ENCODE assay signal across 11 mouse cellular contexts in genomic region chr8:110665000-110665399, GRCm38 (mm10). TPM values are rescaled to one million over a fixed set of nuclear protein-coding genes. Genes with fewer than 3 reads are reported as not detected.
DNase-seq lines count a peak whose midpoint lies in the region; ATAC-seq and TF ChIP-seq lines count a peak whose summit lies in the region.
"Had no signal": no experiment of that assay in that cellular context is flagged by ENCODE, and none has a peak within 500 bp of the region (broad histone marks: within the 10 kb centered on the region; RNA-seq: fewer than 3 reads in every experiment).

No protein-coding gene starts in this region.

- no peak overlapping the region for H3K4me3 ChIP-seq in liver, adult 2 months (ENCODE audit: insufficient read depth, low read depth, low read length)
- H3K4me3 ChIP-seq in liver, postnatal 0 days (ENCODE audit: low read depth, low read length): no peak overlapping the region
- no peak overlapping the region for H3K4me3 ChIP-seq in forebrain, embryonic 10.5 days
- no peak overlapping the region for H3K4me3 ChIP-seq in hindbrain, embryonic 10.5 days
- H3K4me3 ChIP-seq in midbrain, embryonic 15.5 days: no peak overlapping the region
- H3K4me3 ChIP-seq: heart, embryonic 10.5 days; limb, embryonic 15.5 days had no signal

- 91% methylated on average over 3 of the region's 3 CpGs for WGBS in liver, adult 2 months
- 78% methylated on average over 3 of the region's 3 CpGs for WGBS in liver, postnatal 0 days (ENCODE audit: insufficient replicate concordance)
- 89% methylated on average over 3 of the region's 3 CpGs for WGBS in forebrain, embryonic 10.5 days
- WGBS in hindbrain, embryonic 10.5 days: 93% methylated on average over 3 of the region's 3 CpGs
- 76% methylated on average over 3 of the region's 3 CpGs for WGBS in midbrain, embryonic 15.5 days

- H3K27ac ChIP-seq in liver, adult 2 months (replicated peaks; ENCODE audit: insufficient read depth, low read depth, low read length): 0 out of 2 replicates have a peak overlapping the region, but pooled peaks have one; percentile 19
- H3K27ac ChIP-seq in liver, postnatal 0 days (ENCODE audit: low read depth): no peak overlapping the region
- H3K27ac ChIP-seq in forebrain, embryonic 10.5 days: peak overlapping the region; percentile 67
- H3K27ac ChIP-seq in hindbrain, embryonic 10.5 days: peak overlapping the region; percentile 75; the same call in 1 of the 2 replicates
- H3K27ac ChIP-seq in midbrain, embryonic 15.5 days: peak overlapping the region; percentile 81
- H3K27ac ChIP-seq: heart, embryonic 10.5 days; limb, embryonic 15.5 days; macrophage had no signal

- no peak overlapping the region for H3K9ac ChIP-seq in liver, adult 2 months (ENCODE audit: low read depth, low read length)
- no peak overlapping the region for H3K9ac ChIP-seq in liver, postnatal 0 days (replicated peaks)
- H3K9ac ChIP-seq in midbrain, embryonic 15.5 days: no peak overlapping the region
- H3K9ac ChIP-seq: limb, embryonic 15.5 days had no signal

- no peak for TF ChIP-seq CTCF in liver, adult 2 months (IDR thresholded peaks at IDR 0.05; ENCODE audit: low read depth, low read length)
- TF ChIP-seq CTCF in liver, postnatal 0 days (IDR thresholded peaks at IDR 0.05; ENCODE audit: low read depth): no peak

- no peaks in the 10 kb centered on the region for H3K9me3 ChIP-seq in liver, postnatal 0 days (ENCODE audit: low read length)
- H3K9me3 ChIP-seq in forebrain, embryonic 10.5 days: no peaks in the 10 kb centered on the region
- H3K9me3 ChIP-seq in hindbrain, embryonic 10.5 days: no peaks in the 10 kb centered on the region
- no peaks in the 10 kb centered on the region for H3K9me3 ChIP-seq in midbrain, embryonic 15.5 days
- H3K9me3 ChIP-seq: heart, embryonic 10.5 days; limb, embryonic 15.5 days had no signal

- no peak overlapping the region for H3K4me2 ChIP-seq in liver, postnatal 0 days (ENCODE audit: low read depth, low read length)
- H3K4me2 ChIP-seq in midbrain, embryonic 15.5 days: no peak overlapping the region
- H3K4me2 ChIP-seq: limb, embryonic 15.5 days had no signal

- no peak for TF ChIP-seq EP300 in liver, postnatal 0 days (IDR thresholded peaks at IDR 0.05; ENCODE audit: low read depth)

- ATAC-seq in liver, postnatal 0 days: no peak
- peak; percentile 37; the same call in 1 of the 2 replicates for ATAC-seq in midbrain, embryonic 15.5 days (replicated peaks)
- no peak for ATAC-seq in megakaryocyte progenitor cell, adult 5-6 weeks (replicated peaks; ENCODE audit: poor library complexity)

- H3K27me3 ChIP-seq in liver, adult 2 months (ENCODE audit: control insufficient read depth, insufficient read depth, low read length): no peaks in the 10 kb centered on the region
- H3K27me3 ChIP-seq in liver, postnatal 0 days (ENCODE audit: insufficient read depth, low read length): no peaks in the 10 kb centered on the region
- H3K27me3 ChIP-seq in forebrain, embryonic 10.5 days (ENCODE audit: poor library complexity, severe bottlenecking): no peaks in the 10 kb centered on the region
- no peaks in the 10 kb centered on the region for H3K27me3 ChIP-seq in hindbrain, embryonic 10.5 days (ENCODE audit: insufficient read depth, poor library complexity, severe bottlenecking)
- no peaks in the 10 kb centered on the region for H3K27me3 ChIP-seq in midbrain, embryonic 15.5 days (replicated peaks)
- H3K27me3 ChIP-seq: limb, embryonic 15.5 days had no signal

- no peaks in the 10 kb centered on the region; the same call in 1 of the 2 replicates for H3K36me3 ChIP-seq in liver, adult 2 months (ENCODE audit: control insufficient read depth, insufficient read depth, low read length)
- H3K36me3 ChIP-seq in liver, postnatal 0 days (replicated peaks; ENCODE audit: insufficient read depth, low read length): peaks cover 10% of the 10 kb centered on the region; the same call in 1 of the 2 replicates
- H3K36me3 ChIP-seq in forebrain, embryonic 10.5 days (replicated peaks): peaks cover 27% of the 10 kb centered on the region
- H3K36me3 ChIP-seq in hindbrain, embryonic 10.5 days: peaks cover 19% of the 10 kb centered on the region
- no peaks in the 10 kb centered on the region for H3K36me3 ChIP-seq in midbrain, embryonic 15.5 days (replicated peaks)

- H3K79me2 ChIP-seq in liver, adult 2 months (ENCODE audit: control insufficient read depth, insufficient read depth, low read length): no peaks in the 10 kb centered on the region

- H3K4me1 ChIP-seq in liver, adult 2 months (ENCODE audit: control insufficient read depth, insufficient read depth, low read length): no peaks in the 10 kb centered on the region
- no peaks in the 10 kb centered on the region for H3K4me1 ChIP-seq in liver, postnatal 0 days (ENCODE audit: insufficient read depth)
- peaks cover 20% of the 10 kb centered on the region for H3K4me1 ChIP-seq in forebrain, embryonic 10.5 days
- H3K4me1 ChIP-seq in hindbrain, embryonic 10.5 days (replicated peaks): peaks cover 12% of the 10 kb centered on the region
- peaks cover 26% of the 10 kb centered on the region for H3K4me1 ChIP-seq in midbrain, embryonic 15.5 days

- TF ChIP-seq POLR2A in liver, adult 2 months (IDR thresholded peaks at IDR 0.05; ENCODE audit: extremely low read depth, insufficient read depth, low read length): no peak

- no peak for DNase-seq in liver, adult 2 months (ENCODE audit: extremely low read depth, low read depth, low spot score)
- DNase-seq in liver, postnatal 0 days: no peak
- no peak for DNase-seq in forebrain, embryonic 10.5 days (ENCODE audit: extremely low spot score, low spot score)
- no peak for DNase-seq in hindbrain, embryonic 10.5 days (ENCODE audit: low spot score)
- no peak for DNase-seq in adrenal gland, adult 8-10 months
- DNase-seq in testis, postnatal 14 days (ENCODE audit: low spot score): no peak

RNA-seq across cellular contexts. Expression of gene Vac14, which starts 46.6 kb away (rescaled TPM):
- 6.7 and 7.9 TPM in 2 replicates for total RNA-seq in liver, adult 2 months (2014; rRNA removed)
- polyA plus RNA-seq in liver, adult 2 months (2012; rRNA removed): 22.9 and 25.0 TPM in 2 replicates
- polyA plus RNA-seq in liver, postnatal 0 days (2015; fragmentation: Nextera tagmentation; extraction: Ambion mirVana): 5.5 and 6.5 TPM in 2 replicates
- 27.7 and 29.9 TPM in 2 replicates for polyA plus RNA-seq in forebrain, embryonic 10.5 days (2016; fragmentation: Nextera tagmentation; extraction: Ambion mirVana)
- 28.0 and 31.9 TPM in 2 replicates for polyA plus RNA-seq in hindbrain, embryonic 10.5 days (2016; fragmentation: Nextera tagmentation; extraction: Ambion mirVana)
- 32.0 and 32.7 TPM in 2 replicates for polyA plus RNA-seq in midbrain, embryonic 15.5 days (2015; fragmentation: Nextera tagmentation; extraction: Ambion mirVana)
- 10 to 100 TPM; 30.9 to 34.8 (median 33.2) TPM for total RNA-seq in adrenal gland, adult 8-10 months (2022)
- 33.2 and 38.1 TPM in 2 replicates for total RNA-seq in megakaryocyte progenitor cell, adult 5-6 weeks (2015)
- 24.9 and 26.2 TPM in 2 replicates for total RNA-seq in megakaryocyte progenitor cell, adult 5-6 weeks (2017)

RNA-seq across cellular contexts. Expression of gene Mtss1l, which starts 56.3 kb away (rescaled TPM):
- total RNA-seq in liver, adult 2 months (2014; rRNA removed): 0.55 and 0.94 TPM in 2 replicates
- polyA plus RNA-seq in liver, adult 2 months (2012; rRNA removed): 2.5 and 3.7 TPM in 2 replicates
- 0.95 and 1.2 TPM in 2 replicates for polyA plus RNA-seq in liver, postnatal 0 days (2015; fragmentation: Nextera tagmentation; extraction: Ambion mirVana)
- 5.4 and 5.6 TPM in 2 replicates for polyA plus RNA-seq in forebrain, embryonic 10.5 days (2016; fragmentation: Nextera tagmentation; extraction: Ambion mirVana)
- 6.4 and 6.9 TPM in 2 replicates for polyA plus RNA-seq in hindbrain, embryonic 10.5 days (2016; fragmentation: Nextera tagmentation; extraction: Ambion mirVana)
- polyA plus RNA-seq in midbrain, embryonic 15.5 days (2015; fragmentation: Nextera tagmentation; extraction: Ambion mirVana): 45.7 and 50.0 TPM in 2 replicates
- total RNA-seq in adrenal gland, adult 8-10 months (2022): 10 to 100 TPM; 19.5 to 28.8 (median 25.1) TPM
- total RNA-seq in megakaryocyte progenitor cell, adult 5-6 weeks (2015): 0.27 TPM in 1 of 2 replicates, not detected in the other
- total RNA-seq in megakaryocyte progenitor cell, adult 5-6 weeks (2017): 1.7 TPM in 1 of 2 replicates, not detected in the other
